Mouse (Mus musculus): Measurements from ENCODE around the gene Fam89b. TPM values are rescaled to one million over a fixed set of nuclear protein-coding genes. Genes with fewer than 3 reads are reported as not detected.

Fam89b gene
- polyA plus RNA-seq, 1 experiment from 2014 or later: 233 TPM

DNA sequence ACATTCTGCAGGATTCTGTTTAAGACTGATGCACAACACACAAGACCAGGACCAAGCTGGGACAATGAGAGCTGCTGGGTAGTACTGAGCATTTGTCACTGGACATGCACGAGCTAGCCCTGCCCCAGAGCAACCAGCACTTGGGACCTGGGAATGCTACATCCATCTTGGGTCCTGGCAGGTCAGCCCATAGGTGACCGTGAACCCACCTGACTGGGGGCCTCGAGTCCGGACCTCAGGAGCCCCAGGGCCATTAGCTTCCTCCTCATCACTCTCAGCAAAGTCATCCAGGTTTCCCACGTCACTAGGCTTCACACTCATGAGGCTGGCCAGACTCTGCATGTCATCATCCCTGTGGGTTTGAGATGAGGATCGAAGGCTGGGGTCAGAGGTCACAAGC is 8.2 kb downstream of the Fam89b start:
- Histone ChIP-seq H3K27me3 (replicated peaks; ENCODE audit: control insufficient read depth, insufficient read depth, low read length) (no peaks in the 10 kb centered on the region), H3K36me3 (ENCODE audit: control insufficient read depth, insufficient read depth, low read length) (peaks cover 89% of the 10 kb centered on the region), H3K9me3 (replicated peaks; ENCODE audit: control insufficient read depth, low read length) (no peaks in the 10 kb centered on the region), H3K27ac (ENCODE audit: low read depth, low read length) (no peak overlapping the region), H3K4me2 (ENCODE audit: low read length) (no peak overlapping the region), H3K4me1 (ENCODE audit: control insufficient read depth, insufficient read depth, low read length) (peaks cover 13% of the 10 kb centered on the region), H3K4me3 (ENCODE audit: low read depth, low read length) (no peak overlapping the region), H3K9ac (ENCODE audit: low read length) (no peak overlapping the region)
- 95% methylated on average over 6 of the region's 6 CpGs for WGBS
- ATAC-seq (no peak), DNase-seq (ENCODE audit: low spot score) (no peak)

DNA sequence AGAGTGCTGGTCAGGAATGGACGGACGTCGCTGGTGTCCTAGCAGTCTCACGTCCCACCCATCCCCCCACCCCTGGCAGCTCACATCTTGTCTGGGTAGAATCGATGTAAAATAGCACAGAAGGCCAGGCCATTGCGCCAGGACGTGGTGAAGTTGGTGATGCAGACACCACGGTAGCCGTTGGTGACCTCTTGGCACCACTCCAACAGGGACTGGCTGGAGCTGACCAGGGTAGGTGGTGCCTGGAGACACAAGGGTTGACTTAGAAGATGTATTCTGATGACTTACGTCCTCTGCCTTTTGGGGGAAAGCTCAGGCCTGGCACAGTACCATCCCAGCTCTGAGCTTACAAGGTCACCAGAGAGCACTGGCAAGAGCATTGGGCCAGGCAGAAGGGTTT is 12.5 kb downstream of the Fam89b start:
- H3K9me3 ChIP-seq (replicated peaks; ENCODE audit: control insufficient read depth, low read length): no peaks in the 10 kb centered on the region
- 0 out of 2 replicates have a peak, but pooled peaks cover 6% of the 10 kb centered on the region for H3K4me1 ChIP-seq (ENCODE audit: control insufficient read depth, insufficient read depth, low read length)
- H3K9ac ChIP-seq (ENCODE audit: low read length): no peak overlapping the region
- H3K27me3 ChIP-seq (replicated peaks; ENCODE audit: control insufficient read depth, insufficient read depth, low read length): no peaks in the 10 kb centered on the region
- 62% methylated on average over 10 of the region's 10 CpGs for whole genome bisulfite sequencing
- no peak for ATAC-seq
- no peak overlapping the region for H3K4me3 ChIP-seq (ENCODE audit: low read depth, low read length)
- no peak overlapping the region for H3K4me2 ChIP-seq (ENCODE audit: low read length)
- DNase-seq (ENCODE audit: low spot score): no peak
- H3K27ac ChIP-seq (ENCODE audit: low read depth, low read length): 0 out of 2 replicates have a peak overlapping the region, but pooled peaks have one; percentile 5
- peaks cover 89% of the 10 kb centered on the region for H3K36me3 ChIP-seq (ENCODE audit: control insufficient read depth, insufficient read depth, low read length)

DNA sequence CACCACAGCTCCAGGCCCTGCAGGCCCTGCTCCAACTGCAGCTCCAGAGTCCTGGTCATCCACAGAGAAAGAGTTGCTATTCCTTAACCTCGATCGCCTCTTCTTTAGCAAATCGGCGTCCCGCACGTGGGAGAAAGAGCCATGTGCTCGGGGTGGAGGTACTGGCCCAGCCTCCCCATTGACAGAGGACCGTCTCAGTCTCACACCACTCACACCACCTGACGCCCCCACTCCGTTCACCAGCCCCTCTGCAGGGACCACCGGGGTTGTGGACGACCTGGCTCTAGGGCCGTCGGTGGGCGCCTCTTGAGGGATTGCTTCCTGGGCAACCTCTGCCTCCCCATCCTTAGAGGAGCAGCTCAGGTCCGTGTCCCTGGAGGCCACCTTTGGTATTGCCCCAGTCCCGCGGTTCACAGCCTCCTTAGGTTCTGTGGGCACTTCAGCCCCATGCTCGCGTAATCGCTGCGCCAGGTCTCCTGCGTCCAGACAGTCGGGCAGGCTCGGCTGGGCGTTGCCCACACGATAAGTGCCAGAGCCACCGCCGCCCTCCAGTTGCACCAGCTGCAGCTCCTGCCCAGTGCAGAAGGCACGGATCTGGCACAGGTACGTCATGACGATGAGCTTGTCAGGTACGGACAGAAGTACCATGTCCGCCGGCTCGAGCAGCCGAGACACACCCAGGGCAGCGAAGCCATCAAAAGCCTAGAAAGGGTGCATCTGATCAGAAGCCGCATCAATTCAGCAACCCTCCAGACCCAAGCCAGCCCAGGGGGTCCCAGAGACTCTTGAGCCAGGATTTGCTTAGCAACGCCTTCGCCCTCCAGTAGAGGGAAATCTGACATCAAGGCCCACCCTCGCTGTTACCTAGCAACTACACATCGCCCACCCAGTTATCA is 13.4 kb downstream of the Fam89b start:
- peak overlapping the region; percentile 50 for H3K9ac ChIP-seq (ENCODE audit: low read length)

DNA sequence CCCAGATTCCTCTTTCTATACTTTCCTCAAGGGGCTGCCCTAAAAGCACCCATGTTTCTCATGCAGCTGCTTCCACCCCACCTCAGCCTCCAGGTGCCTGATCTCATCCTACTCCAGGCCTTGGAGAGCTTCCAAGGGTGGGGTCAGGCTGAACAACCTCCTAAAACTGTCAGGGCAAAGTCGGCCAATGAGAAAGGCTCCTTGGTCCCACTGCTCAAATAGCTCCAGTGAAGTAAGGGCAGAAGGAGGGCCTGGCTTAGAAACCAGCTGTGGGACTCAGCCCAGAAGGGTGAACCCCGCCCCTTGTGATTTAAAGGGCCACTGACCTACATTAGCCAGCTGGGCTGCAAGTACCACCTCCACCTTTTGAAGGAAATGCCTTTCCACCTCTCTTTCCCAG is 15.7 kb downstream of the Fam89b start:
- Histone ChIP-seq H3K4me1 (ENCODE audit: control insufficient read depth, insufficient read depth, low read length) (0 out of 2 replicates have a peak, but pooled peaks cover 6% of the 10 kb centered on the region), H3K4me2 (ENCODE audit: low read length) (no peak overlapping the region), H3K9ac (ENCODE audit: low read length) (0 out of 2 replicates have a peak overlapping the region, but pooled peaks have one; percentile 14), H3K4me3 (ENCODE audit: low read depth, low read length) (no peak overlapping the region), H3K27ac (ENCODE audit: low read depth, low read length) (no peak overlapping the region), H3K36me3 (ENCODE audit: control insufficient read depth, insufficient read depth, low read length) (peaks cover 84% of the 10 kb centered on the region), H3K27me3 (replicated peaks; ENCODE audit: control insufficient read depth, insufficient read depth, low read length) (no peaks in the 10 kb centered on the region), H3K9me3 (replicated peaks; ENCODE audit: control insufficient read depth, low read length) (no peaks in the 10 kb centered on the region)
- no peak for ATAC-seq
- no peak for DNase-seq (ENCODE audit: low spot score)
- WGBS: 21% methylated on average over 2 of the region's 2 CpGs

More for the DNA sequence above, 13.4 kb downstream of the Fam89b start:
- Histone ChIP-seq H3K4me3 (ENCODE audit: low read depth, low read length) (0 out of 2 replicates have a peak overlapping the region, but pooled peaks have one; percentile 11), H3K27ac (ENCODE audit: low read depth, low read length) (no peak overlapping the region), H3K27me3 (replicated peaks; ENCODE audit: control insufficient read depth, insufficient read depth, low read length) (no peaks in the 10 kb centered on the region), H3K9me3 (replicated peaks; ENCODE audit: control insufficient read depth, low read length) (no peaks in the 10 kb centered on the region), H3K4me1 (ENCODE audit: control insufficient read depth, insufficient read depth, low read length) (0 out of 2 replicates have a peak, but pooled peaks cover 6% of the 10 kb centered on the region), H3K4me2 (ENCODE audit: low read length) (peak overlapping the region; percentile 43), H3K36me3 (ENCODE audit: control insufficient read depth, insufficient read depth, low read length) (peaks cover 88% of the 10 kb centered on the region)
- DNase-seq (ENCODE audit: low spot score): peak; percentile 72
- peak; percentile 75 for ATAC-seq
- 17% methylated on average over 43 of the region's 43 CpGs for WGBS

DNA sequence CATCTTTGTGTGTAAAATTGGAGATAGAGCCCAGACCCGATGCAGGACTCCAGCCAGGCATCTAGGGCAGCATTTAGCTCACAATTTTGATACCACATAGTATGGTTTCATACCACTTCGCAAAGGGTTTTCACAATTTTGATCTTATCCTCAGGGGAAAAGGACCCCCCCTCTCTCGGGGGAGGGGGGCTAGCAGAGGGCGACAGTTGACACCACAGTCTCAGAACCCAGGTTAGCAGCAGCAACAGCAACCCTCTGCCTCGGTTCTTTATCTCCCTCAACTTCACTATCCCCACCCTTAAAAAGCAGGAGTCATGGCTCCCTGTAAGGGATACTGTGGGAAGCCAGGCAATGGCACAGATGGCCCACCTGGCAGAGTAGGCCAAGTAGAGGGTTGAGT is 16.2 kb downstream of the Fam89b start:
- no peak for ATAC-seq
- Histone ChIP-seq H3K36me3 (ENCODE audit: control insufficient read depth, insufficient read depth, low read length) (peaks cover 85% of the 10 kb centered on the region), H3K4me2 (ENCODE audit: low read length) (no peak overlapping the region)

DNA sequence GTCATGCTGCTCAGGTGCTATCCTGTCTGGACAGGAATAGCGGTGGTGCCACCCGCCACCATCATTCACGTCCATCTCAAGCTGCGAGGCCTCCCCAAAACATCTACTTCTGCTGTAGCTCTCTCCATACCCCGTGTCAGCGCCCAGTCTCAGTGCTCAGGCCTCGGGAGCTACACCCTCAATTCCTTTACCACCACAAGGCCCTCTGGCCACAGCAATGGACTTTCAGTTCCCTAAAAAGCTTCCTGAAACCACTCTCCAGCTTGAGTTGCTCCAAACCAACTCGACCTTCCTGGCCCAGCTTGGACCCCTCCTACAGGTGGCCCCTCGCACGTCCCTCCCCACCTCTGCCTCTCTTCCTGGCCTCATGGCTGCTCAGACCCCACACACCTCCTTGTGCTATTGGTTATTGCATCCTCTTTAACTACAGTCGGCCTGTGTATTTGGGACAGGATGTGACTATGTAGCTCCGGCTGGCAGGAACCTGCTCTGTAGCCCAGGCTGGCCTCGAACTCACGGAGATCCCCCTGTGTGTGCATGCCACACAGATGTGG is 17.5 kb downstream of the Fam89b start:
- Histone ChIP-seq H3K4me1 (ENCODE audit: control insufficient read depth, insufficient read depth, low read length) (0 out of 2 replicates have a peak, but pooled peaks cover 6% of the 10 kb centered on the region), H3K4me2 (ENCODE audit: low read length) (no peak overlapping the region), H3K27ac (ENCODE audit: low read depth, low read length) (no peak overlapping the region), H3K36me3 (ENCODE audit: control insufficient read depth, insufficient read depth, low read length) (peaks cover 84% of the 10 kb centered on the region), H3K4me3 (ENCODE audit: low read depth, low read length) (no peak overlapping the region), H3K27me3 (replicated peaks; ENCODE audit: control insufficient read depth, insufficient read depth, low read length) (no peaks in the 10 kb centered on the region), H3K9me3 (replicated peaks; ENCODE audit: control insufficient read depth, low read length) (no peaks in the 10 kb centered on the region), H3K9ac (ENCODE audit: low read length) (no peak overlapping the region)
- whole genome bisulfite sequencing: 93% methylated on average over 14 of the region's 14 CpGs
- ATAC-seq: no peak
- no peak for DNase-seq (ENCODE audit: low spot score)

More for the DNA sequence above, 16.2 kb downstream of the Fam89b start:
- no peak overlapping the region for H3K27ac ChIP-seq (ENCODE audit: low read depth, low read length)
- H3K4me1 ChIP-seq (ENCODE audit: control insufficient read depth, insufficient read depth, low read length): 0 out of 2 replicates have a peak, but pooled peaks cover 6% of the 10 kb centered on the region
- 78% methylated on average over 5 of the region's 5 CpGs for WGBS
- H3K9me3 ChIP-seq (replicated peaks; ENCODE audit: control insufficient read depth, low read length): no peaks in the 10 kb centered on the region
- H3K27me3 ChIP-seq (replicated peaks; ENCODE audit: control insufficient read depth, insufficient read depth, low read length): no peaks in the 10 kb centered on the region
- H3K4me3 ChIP-seq (ENCODE audit: low read depth, low read length): no peak overlapping the region
- no peak for DNase-seq (ENCODE audit: low spot score)
- H3K9ac ChIP-seq (ENCODE audit: low read length): 0 out of 2 replicates have a peak overlapping the region, but pooled peaks have one; percentile 14

DNA sequence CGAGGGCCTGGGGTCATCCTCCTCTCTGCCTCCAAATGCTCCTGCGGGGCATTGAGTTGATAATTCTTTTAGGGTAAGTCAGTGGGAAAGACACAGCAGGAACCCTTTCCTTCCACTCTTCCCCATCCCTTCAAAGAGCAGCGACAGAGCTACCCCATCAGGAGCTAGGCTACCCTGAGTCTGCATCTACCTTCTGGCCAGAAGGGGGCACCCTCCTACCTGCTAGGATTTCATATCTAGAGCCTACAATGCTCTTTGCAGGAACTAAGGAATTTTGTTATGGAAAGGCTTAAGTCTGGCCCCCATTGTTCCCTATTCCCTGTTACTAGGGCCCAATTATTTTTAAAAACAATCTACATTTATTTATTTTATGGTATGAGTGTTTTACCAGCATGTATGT is 18.2 kb downstream of the Fam89b start:
- Histone ChIP-seq H3K4me3 (ENCODE audit: low read depth, low read length) (no peak overlapping the region), H3K9me3 (replicated peaks; ENCODE audit: control insufficient read depth, low read length) (no peaks in the 10 kb centered on the region), H3K9ac (ENCODE audit: low read length) (no peak overlapping the region), H3K27me3 (replicated peaks; ENCODE audit: control insufficient read depth, insufficient read depth, low read length) (no peaks in the 10 kb centered on the region), H3K27ac (ENCODE audit: low read depth, low read length) (no peak overlapping the region), H3K36me3 (ENCODE audit: control insufficient read depth, insufficient read depth, low read length) (peaks cover 90% of the 10 kb centered on the region), H3K4me2 (ENCODE audit: low read length) (no peak overlapping the region), H3K4me1 (ENCODE audit: control insufficient read depth, insufficient read depth, low read length) (0 out of 2 replicates have a peak, but pooled peaks cover under 1% of the 10 kb centered on the region)
- no peak for ATAC-seq
- peak; percentile 80 for DNase-seq (ENCODE audit: low spot score)
- 9% methylated on average over 3 of the region's 3 CpGs for WGBS

GRCm38 (mm10) chr19:5710581-5710980 is 18.9 kb downstream of the Fam89b start:
- Histone ChIP-seq H3K9ac (ENCODE audit: low read length) (no peak overlapping the region), H3K27me3 (replicated peaks; ENCODE audit: control insufficient read depth, insufficient read depth, low read length) (no peaks in the 10 kb centered on the region), H3K36me3 (ENCODE audit: control insufficient read depth, insufficient read depth, low read length) (peaks cover 89% of the 10 kb centered on the region), H3K4me1 (ENCODE audit: control insufficient read depth, insufficient read depth, low read length) (no peaks in the 10 kb centered on the region), H3K27ac (ENCODE audit: low read depth, low read length) (no peak overlapping the region), H3K9me3 (replicated peaks; ENCODE audit: control insufficient read depth, low read length) (no peaks in the 10 kb centered on the region), H3K4me3 (ENCODE audit: low read depth, low read length) (no peak overlapping the region), H3K4me2 (ENCODE audit: low read length) (no peak overlapping the region)
- 80% methylated on average over 8 of the region's 8 CpGs for WGBS
- DNase-seq (ENCODE audit: low spot score) (no peak), ATAC-seq (no peak)
